Mouse (Mus musculus) intestine, postnatal 0 days (tissue): ENCODE data around the gene Glo1. TPM values are rescaled to one million over a fixed set of nuclear protein-coding genes. Genes with fewer than 3 reads are reported as not detected.
"Not testable (repeated sequence)": the region's sequence is repeated elsewhere in the genome, so short reads cannot be mapped to it uniquely, and the experiment has no call there.

Source experiments
- ATAC-seq: fragments of 200-750 bp; cut with Nextera tagmentation; 2 replicates; pipeline ENCODE4 v1.8.0; 2017; ENCODE audit warnings: mild to moderate bottlenecking, moderate TSS enrichment, moderate library complexity
- H3K27ac ChIP-seq: fragments of 300-500 bp; sonication (generic); 2 replicates; pipeline ENCODE4 v1.5.1; 2014; ENCODE audit warnings: mild to moderate bottlenecking, low read depth, low read length, moderate library complexity
- H3K27me3 ChIP-seq: fragments of 300-500 bp; sonication (generic); replicated peaks from 2 replicates; pipeline ENCODE4 v1.6.1; 2014; ENCODE audit warnings: low read length, mixed read lengths; ENCODE audit not compliant: control insufficient read depth, insufficient read depth
- H3K36me3 ChIP-seq: fragments of 300-500 bp; sonication (generic); 2 replicates; pipeline ENCODE4 v1.6.1; 2014; ENCODE audit warnings: mild to moderate bottlenecking, moderate library complexity; ENCODE audit not compliant: control insufficient read depth, insufficient read depth
- H3K4me1 ChIP-seq: fragments of 300-500 bp; sonication (generic); replicated peaks from 2 replicates; pipeline ENCODE4 v1.6.1; 2014; ENCODE audit warnings: antibody characterized with exemption, low read length, mixed read lengths; ENCODE audit not compliant: control insufficient read depth, insufficient read depth
- H3K4me2 ChIP-seq: fragments of 300-500 bp; sonication (generic); replicated peaks from 2 replicates; pipeline ENCODE4 v1.6.1; 2014; ENCODE audit warnings: low read depth, mild to moderate bottlenecking, moderate library complexity
- H3K4me3 ChIP-seq: fragments of 300-500 bp; sonication (generic); 2 replicates; pipeline ENCODE4 v1.5.1; 2014; ENCODE audit warnings: low read depth, low read length
- H3K9ac ChIP-seq: fragments of 300-500 bp; sonication (generic); 2 replicates; pipeline ENCODE4 v1.6.1; 2014; ENCODE audit warnings: mild to moderate bottlenecking, low read depth, low read length
- H3K9me3 ChIP-seq: fragments of 300-500 bp; sonication (generic); 2 replicates; pipeline ENCODE4 v1.6.1; 2016; ENCODE audit warnings: mixed run types; ENCODE audit not compliant: control insufficient read depth
- CTCF ChIP-seq: sonication (generic); IDR thresholded peaks from 2 replicates; pipeline ENCODE4 v1.5.1; 2016; ENCODE audit warnings: low read depth, mild to moderate bottlenecking, control low read depth, antibody characterized with exemption, moderate library complexity
- WGBS: fragments of 180-500 bp; shearing (Covaris S2); extraction: QIAGEN DNeasy Blood & Tissue Kit; methylation state at CpG from one replicate; pipeline ENCODE4 v1.1.7; 2014; 5-methylcytosine and 5-hydroxymethylcytosine counted together
- polyA plus RNA-seq: library from polyadenylated mRNA; unstranded; fragments of >200 nt; fragmentation: Nextera tagmentation; extraction: Ambion mirVana; gene quantifications from 2 replicates; pipeline ENCODE4 v1.2.1, GENCODE M21; 2015

The Glo1 gene
- polyA plus RNA-seq, 1 experiment from 2014 or later, result 176 TPM

DNA sequence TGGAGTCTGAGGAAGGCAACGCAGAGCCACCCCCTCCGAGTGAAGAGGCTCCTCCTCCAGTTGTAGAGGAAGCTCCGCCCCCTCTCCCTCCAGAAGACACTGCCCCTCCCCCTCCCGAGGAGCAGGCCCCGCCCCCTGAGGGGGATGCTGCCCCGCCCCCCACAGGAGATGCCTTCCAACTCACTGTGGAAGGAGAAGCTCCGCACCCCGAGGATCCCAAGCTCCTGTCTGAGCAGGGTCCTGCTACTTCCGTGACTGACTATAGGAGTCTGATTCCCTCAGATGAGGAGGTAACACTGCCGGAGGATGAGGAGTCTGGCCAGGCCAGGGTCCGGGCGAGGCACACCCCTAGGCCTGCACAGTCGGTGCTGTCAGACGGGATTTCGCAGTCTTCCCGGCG is 8.7 kb upstream of the Glo1 start:
- no peak for ATAC-seq
- peak overlapping the region; percentile 33 for H3K4me2 ChIP-seq
- 0 out of 2 replicates have a peak overlapping the region, but pooled peaks have one; percentile 7 for H3K4me3 ChIP-seq
- no peaks in the 10 kb centered on the region for H3K36me3 ChIP-seq
- H3K9me3 ChIP-seq, result no peaks in the 10 kb centered on the region
- TF ChIP-seq CTCF, result no peak
- H3K27me3 ChIP-seq, result no peaks in the 10 kb centered on the region
- H3K4me1 ChIP-seq, result peaks cover 3% of the 10 kb centered on the region; the same call in 1 of the 2 replicates
- 40% methylated on average over 17 of the region's 17 CpGs for WGBS
- H3K9ac ChIP-seq, result no peak overlapping the region
- H3K27ac ChIP-seq, result no peak overlapping the region

GRCm38 (mm10) chr17:30624132-30624531 is 2.5 kb downstream of the Glo1 start, which contains the start of gene Dnah8:
TSS of gene Dnah8 (plus strand) at chr17:30624354.
- WGBS, result no CpG with 5 or more reads among the region's 20 CpGs
- H3K9me3 ChIP-seq, H3K4me2 ChIP-seq, H3K36me3 ChIP-seq, H3K27me3 ChIP-seq, H3K9ac ChIP-seq, H3K4me3 ChIP-seq, H3K4me1 ChIP-seq, H3K27ac ChIP-seq: not testable (repeated sequence)
- ATAC-seq, result peak; percentile 38; the same call in 1 of the 2 replicates

DNA sequence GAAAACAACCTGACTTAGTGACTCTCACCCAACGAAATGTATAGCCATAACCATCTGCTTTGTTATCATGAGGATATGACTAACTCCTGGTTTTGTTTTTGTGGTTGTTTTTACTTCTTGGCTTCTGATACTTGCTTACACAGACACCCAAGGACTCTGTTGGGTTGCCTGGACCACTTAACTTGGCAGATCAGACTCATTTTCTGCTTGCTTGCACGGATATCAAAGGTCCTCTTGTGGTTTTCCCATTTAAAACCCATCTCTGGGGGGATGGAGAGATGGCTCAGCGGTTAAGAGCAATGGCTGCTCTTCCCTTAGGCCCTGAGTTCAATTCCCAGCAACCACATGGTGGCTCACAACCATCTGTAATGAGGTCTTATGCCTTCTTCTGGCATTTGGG is 3.5 kb downstream of the Glo1 start:
- no peak overlapping the region for H3K27ac ChIP-seq
- peaks cover 4% of the 10 kb centered on the region; the same call in 1 of the 2 replicates for H3K4me1 ChIP-seq
- H3K9ac ChIP-seq, result no peak overlapping the region
- no peak for ATAC-seq
- H3K36me3 ChIP-seq, result no peaks in the 10 kb centered on the region
- no peaks in the 10 kb centered on the region for H3K27me3 ChIP-seq
- H3K9me3 ChIP-seq, result no peaks in the 10 kb centered on the region
- WGBS, result 84% methylated on average over 3 of the region's 3 CpGs
- no peak for TF ChIP-seq CTCF
- H3K4me2 ChIP-seq, result no peak overlapping the region
- no peak overlapping the region for H3K4me3 ChIP-seq

GRCm38 (mm10) chr17:30621450-30621849 is 5.2 kb downstream of the Glo1 start:
- Histone ChIP-seq H3K4me1 (peaks cover 4% of the 10 kb centered on the region; the same call in 1 of the 2 replicates), H3K36me3 (no peaks in the 10 kb centered on the region), H3K9ac (no peak overlapping the region), H3K27me3 (no peaks in the 10 kb centered on the region), H3K9me3 (no peaks in the 10 kb centered on the region), H3K27ac (no peak overlapping the region), H3K4me3 (no peak overlapping the region), H3K4me2 (no peak overlapping the region)
- no peak for ATAC-seq
- TF ChIP-seq CTCF, result peak; percentile 21; the same call in 1 of the 2 replicates
- 69% methylated on average over 4 of the region's 4 CpGs for WGBS

GRCm38 (mm10) chr17:30620548-30620947 is 6.1 kb downstream of the Glo1 start:
- H3K36me3 ChIP-seq, result no peaks in the 10 kb centered on the region
- no peak overlapping the region for H3K9ac ChIP-seq
- no peak for TF ChIP-seq CTCF
- H3K4me1 ChIP-seq, result peaks cover 4% of the 10 kb centered on the region; the same call in 1 of the 2 replicates
- H3K9me3 ChIP-seq, result no peaks in the 10 kb centered on the region
- no peak overlapping the region for H3K27ac ChIP-seq
- ATAC-seq, result peak; percentile 42; the same call in 1 of the 2 replicates
- no peak overlapping the region for H3K4me3 ChIP-seq
- H3K27me3 ChIP-seq, result no peaks in the 10 kb centered on the region
- WGBS, result 7% methylated on average over 2 of the region's 2 CpGs
- no peak overlapping the region for H3K4me2 ChIP-seq

DNA sequence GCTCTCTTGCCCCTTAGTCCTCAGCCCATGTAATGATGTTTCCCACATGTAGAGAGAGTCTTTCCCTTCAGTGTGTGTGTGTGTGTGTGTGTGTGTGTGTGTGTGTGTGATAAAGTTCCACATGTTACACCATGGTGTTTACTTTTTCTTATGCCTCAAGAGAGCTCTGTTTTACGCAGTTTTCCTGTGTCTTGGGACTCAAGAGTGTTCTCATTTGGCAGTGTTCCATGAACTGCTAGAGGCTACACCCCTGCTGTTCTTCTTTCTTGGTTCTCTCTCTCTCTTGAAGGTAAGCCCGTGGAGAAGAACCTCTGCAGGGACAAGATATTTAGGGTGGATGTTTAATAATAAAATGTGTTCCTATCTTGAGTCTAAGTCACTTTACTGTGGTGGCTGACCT is 7.5 kb downstream of the Glo1 start:
- Histone ChIP-seq H3K27ac (no peak overlapping the region), H3K4me3 (no peak overlapping the region), H3K27me3 (no peaks in the 10 kb centered on the region), H3K9me3 (no peaks in the 10 kb centered on the region), H3K36me3 (no peaks in the 10 kb centered on the region), H3K9ac (no peak overlapping the region), H3K4me1 (peaks cover 4% of the 10 kb centered on the region; the same call in 1 of the 2 replicates), H3K4me2 (no peak overlapping the region)
- no peak for ATAC-seq
- 20% methylated on average over 2 of the region's 2 CpGs for WGBS
- no peak for TF ChIP-seq CTCF
